Mouse (Mus musculus) forebrain, embryonic 12.5 days (tissue): ENCODE data around the gene Erbb3. TPM values are rescaled to one million over a fixed set of nuclear protein-coding genes. Genes with fewer than 3 reads are reported as not detected.
A peak's percentile ranks its signal among the peaks of the same experiment; 100 is the strongest.
"Not testable (repeated sequence)": the region's sequence is repeated elsewhere in the genome, so short reads cannot be mapped to it uniquely, and the experiment has no call there.

ENCODE experiments used
- ATAC-seq: fragments of 200-750 bp; cut with Nextera tagmentation; 2 replicates; pipeline ENCODE4 v1.8.0; 2017; ENCODE audit warnings: moderate TSS enrichment; ENCODE audit not compliant: low FRiP score
- H3K27ac ChIP-seq: fragments of 300-500 bp; sonication (generic); 2 replicates; pipeline ENCODE4 v1.5.1; 2016; ENCODE audit warnings: mild to moderate bottlenecking
- H3K27me3 ChIP-seq: fragments of 300-500 bp; sonication (generic); 2 replicates; pipeline ENCODE4 v1.6.1; 2016; ENCODE audit warnings: mild to moderate bottlenecking
- H3K36me3 ChIP-seq: fragments of 300-500 bp; sonication (generic); replicated peaks from 2 replicates; pipeline ENCODE4 v1.6.1; 2016; ENCODE audit warnings: mild to moderate bottlenecking
- H3K4me1 ChIP-seq: fragments of 300-500 bp; sonication (generic); 2 replicates; pipeline ENCODE4 v1.6.1; 2016
- H3K4me2 ChIP-seq: fragments of 300-500 bp; sonication (generic); 2 replicates; pipeline ENCODE4 v1.6.1; 2016; ENCODE audit warnings: mild to moderate bottlenecking, moderate library complexity
- H3K4me3 ChIP-seq: fragments of 300-500 bp; sonication (generic); replicated peaks from 2 replicates; pipeline ENCODE4 v1.5.1; 2016; ENCODE audit warnings: mild to moderate bottlenecking
- H3K9ac ChIP-seq: fragments of 300-500 bp; sonication (generic); 2 replicates; pipeline ENCODE4 v1.6.1; 2016; ENCODE audit warnings: mild to moderate bottlenecking
- H3K9me3 ChIP-seq: fragments of 300-500 bp; sonication (generic); 2 replicates; pipeline ENCODE4 v1.6.1; 2016
- WGBS: fragments of 180-500 bp; shearing (Covaris S2); methylation state at CpG from one replicate; pipeline ENCODE4 v1.1.7; 2016; 5-methylcytosine and 5-hydroxymethylcytosine counted together
- polyA plus RNA-seq: library from polyadenylated mRNA; unstranded; fragments of >200 nt; fragmentation: Nextera tagmentation; extraction: Ambion mirVana; gene quantifications from 2 replicates; pipeline ENCODE4 v1.2.1, GENCODE M21; 2016

The Erbb3 gene
- polyA plus RNA-seq, 1 experiment from 2014 or later, result 2.0 TPM

DNA sequence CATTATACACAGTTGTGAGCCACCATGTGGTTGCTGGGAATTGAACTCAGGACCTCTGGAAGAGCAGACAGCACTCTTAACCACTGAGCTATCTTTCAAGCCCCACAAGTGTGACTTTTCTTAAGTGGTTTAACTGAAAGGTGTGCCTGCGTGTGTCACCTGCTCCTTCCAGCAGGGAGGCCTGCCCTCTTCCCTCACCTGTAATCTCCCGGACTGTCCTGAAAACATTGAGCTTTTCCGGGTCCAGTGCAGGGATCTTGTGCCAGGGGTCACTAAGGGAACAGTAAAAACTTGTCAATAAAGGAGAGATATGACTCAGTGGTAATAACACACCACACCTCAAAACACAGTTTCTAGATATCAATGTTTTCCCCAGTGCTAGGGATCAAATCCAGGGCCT lies 10.2 kb downstream of the Erbb3 start:
- Histone ChIP-seq H3K27me3 (peaks cover 13% of the 10 kb centered on the region), H3K9ac (no peak overlapping the region), H3K4me1 (no peaks in the 10 kb centered on the region), H3K4me2 (no peak overlapping the region), H3K9me3 (no peaks in the 10 kb centered on the region), H3K4me3 (no peak overlapping the region), H3K36me3 (no peaks in the 10 kb centered on the region), H3K27ac (no peak overlapping the region)
- 88% methylated on average over 3 of the region's 3 CpGs for WGBS
- ATAC-seq, result no peak

DNA sequence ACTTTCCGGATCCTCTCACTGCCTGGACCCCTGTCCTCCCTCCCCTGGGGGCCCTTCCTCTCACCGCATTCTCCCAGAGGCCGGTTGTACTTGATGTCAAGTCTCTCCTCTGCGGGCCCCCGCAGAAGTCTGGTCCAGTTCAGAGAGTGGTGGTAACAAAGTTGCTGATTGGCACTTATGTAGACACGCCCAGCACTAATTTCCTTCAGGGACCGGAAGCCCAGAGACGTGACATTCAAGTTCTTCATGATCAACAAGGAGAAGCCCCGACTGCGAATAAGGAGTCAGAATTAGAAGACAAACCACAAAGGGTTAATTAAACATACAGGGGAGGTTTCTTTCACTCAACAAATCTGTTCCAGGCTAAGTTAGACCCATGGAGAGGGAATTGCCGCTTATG lies 11.1 kb downstream of the Erbb3 start:
- no peak overlapping the region for H3K9ac ChIP-seq

GRCm38 (mm10) chr10:128575063-128575462 lies 14.4 kb downstream of the Erbb3 start:
- ATAC-seq, result no peak
- Histone ChIP-seq H3K27ac (no peak overlapping the region), H3K9me3 (no peaks in the 10 kb centered on the region), H3K27me3 (no peaks in the 10 kb centered on the region), H3K4me3 (no peak overlapping the region), H3K4me2 (no peak overlapping the region), H3K4me1 (no peaks in the 10 kb centered on the region), H3K36me3 (no peaks in the 10 kb centered on the region), H3K9ac (no peak overlapping the region)
- 89% methylated on average over 2 of the region's 2 CpGs for WGBS

More for the DNA sequence above, 11.1 kb downstream of the Erbb3 start:
- Histone ChIP-seq H3K36me3 (no peaks in the 10 kb centered on the region), H3K4me1 (no peaks in the 10 kb centered on the region), H3K27ac (no peak overlapping the region), H3K4me3 (no peak overlapping the region), H3K4me2 (no peak overlapping the region), H3K27me3 (peaks cover 5% of the 10 kb centered on the region; the same call in 1 of the 2 replicates), H3K9me3 (no peaks in the 10 kb centered on the region)
- no peak for ATAC-seq
- WGBS, result 80% methylated on average over 11 of the region's 11 CpGs

- Histone ChIP-seq H3K9ac (peak within 1 kb of the TSS; percentile 93), H3K9me3 (no peaks in the 10 kb centered on the region), H3K4me2 (peak within 1 kb of the TSS; percentile 91), H3K4me3 (peak within 1 kb of the TSS; percentile 91), H3K27me3 (0 out of 2 replicates have a peak, but pooled peaks cover 3% of the 10 kb centered on the region), H3K4me1 (peaks cover 21% of the 10 kb centered on the region), H3K27ac (peak within 1 kb of the TSS; percentile 93), H3K36me3 (peaks cover 28% of the 10 kb centered on the region)
- ATAC-seq, result peak; percentile 99
- under 1% methylated on average over 58 of the region's 58 CpGs for WGBS
Measured at GRCm38 (mm10) chr10:128565788-128566531, 23.5 kb downstream of the Erbb3 start, which contains the start of gene Pa2g4. Gene Pa2g4, minus strand, starts transcription at chr10:128565987.

- Histone ChIP-seq H3K27ac (peak overlapping the region; percentile 91), H3K36me3 (peaks cover 35% of the 10 kb centered on the region), H3K9me3 (no peaks in the 10 kb centered on the region), H3K9ac (peak overlapping the region; percentile 93), H3K27me3 (0 out of 2 replicates have a peak, but pooled peaks cover 3% of the 10 kb centered on the region), H3K4me2 (peak overlapping the region; percentile 91), H3K4me3 (peak overlapping the region; percentile 91), H3K4me1 (peaks cover 21% of the 10 kb centered on the region)
- ATAC-seq, result peak; percentile 40
- 0% methylated on average over 46 of the region's 46 CpGs for WGBS
Measured at GRCm38 (mm10) chr10:128565206-128565787, 24.2 kb downstream of the Erbb3 start.

- no peak for ATAC-seq
- Histone ChIP-seq H3K4me2 (no peak overlapping the region), H3K4me3 (no peak overlapping the region; the same call in 1 of the 2 replicates), H3K36me3 (peaks cover 52% of the 10 kb centered on the region), H3K9me3 (no peaks in the 10 kb centered on the region), H3K27me3 (no peaks in the 10 kb centered on the region), H3K9ac (0 out of 2 replicates have a peak overlapping the region, but pooled peaks have one; percentile 93), H3K4me1 (peaks cover 21% of the 10 kb centered on the region), H3K27ac (no peak overlapping the region)
- WGBS, result 94% methylated on average over 6 of the region's 6 CpGs
Measured at GRCm38 (mm10) chr10:128563544-128563943, 25.9 kb downstream of the Erbb3 start.

- WGBS, result 88% methylated on average over 6 of the region's 6 CpGs
- H3K9ac ChIP-seq, result no peak overlapping the region
- H3K4me3 ChIP-seq, result no peak overlapping the region
- no peaks in the 10 kb centered on the region for H3K27me3 ChIP-seq
- H3K4me1 ChIP-seq, result no peaks in the 10 kb centered on the region
- no peak overlapping the region for H3K27ac ChIP-seq
- no peak for ATAC-seq
- peaks cover 51% of the 10 kb centered on the region for H3K36me3 ChIP-seq
- no peaks in the 10 kb centered on the region for H3K9me3 ChIP-seq
- no peak overlapping the region for H3K4me2 ChIP-seq
Measured at GRCm38 (mm10) chr10:128556963-128557362, 32.5 kb downstream of the Erbb3 start.

DNA sequence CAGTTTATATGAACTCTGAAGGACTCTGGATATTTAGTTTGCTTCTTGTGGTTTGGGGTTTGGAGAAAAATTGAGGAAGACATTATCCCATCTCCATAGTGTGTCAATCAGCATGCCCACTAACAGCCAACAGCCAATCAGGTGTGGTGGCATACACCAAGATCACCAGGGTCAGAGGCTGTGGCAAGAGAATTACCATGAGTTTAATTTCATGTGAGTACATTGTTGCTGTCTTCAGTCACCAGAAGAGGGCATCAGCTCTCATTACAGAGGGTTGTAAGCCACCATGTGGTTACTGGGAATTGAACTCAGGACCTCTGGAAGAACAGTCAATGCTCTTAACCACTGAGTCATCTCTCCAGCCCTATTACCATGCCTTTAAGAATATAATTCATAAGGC lies 33.2 kb downstream of the Erbb3 start:
- ATAC-seq, result no peak
- peaks cover 44% of the 10 kb centered on the region for H3K36me3 ChIP-seq
- H3K9ac ChIP-seq, result no peak overlapping the region
- H3K4me1 ChIP-seq, result no peaks in the 10 kb centered on the region
- H3K4me3 ChIP-seq, result no peak overlapping the region
- no peaks in the 10 kb centered on the region for H3K9me3 ChIP-seq
- no peaks in the 10 kb centered on the region for H3K27me3 ChIP-seq
- H3K4me2 ChIP-seq, result no peak overlapping the region
- no peak overlapping the region for H3K27ac ChIP-seq

- H3K4me2 ChIP-seq, H3K27ac ChIP-seq, H3K4me1 ChIP-seq, H3K4me3 ChIP-seq, ATAC-seq, H3K9ac ChIP-seq, H3K27me3 ChIP-seq, H3K9me3 ChIP-seq: not testable (repeated sequence)
- peaks cover 37% of the 10 kb centered on the region for H3K36me3 ChIP-seq
- WGBS, result 92% methylated on average over 1 of the region's 1 CpGs
Measured at GRCm38 (mm10) chr10:128555567-128555966, 33.9 kb downstream of the Erbb3 start.

DNA sequence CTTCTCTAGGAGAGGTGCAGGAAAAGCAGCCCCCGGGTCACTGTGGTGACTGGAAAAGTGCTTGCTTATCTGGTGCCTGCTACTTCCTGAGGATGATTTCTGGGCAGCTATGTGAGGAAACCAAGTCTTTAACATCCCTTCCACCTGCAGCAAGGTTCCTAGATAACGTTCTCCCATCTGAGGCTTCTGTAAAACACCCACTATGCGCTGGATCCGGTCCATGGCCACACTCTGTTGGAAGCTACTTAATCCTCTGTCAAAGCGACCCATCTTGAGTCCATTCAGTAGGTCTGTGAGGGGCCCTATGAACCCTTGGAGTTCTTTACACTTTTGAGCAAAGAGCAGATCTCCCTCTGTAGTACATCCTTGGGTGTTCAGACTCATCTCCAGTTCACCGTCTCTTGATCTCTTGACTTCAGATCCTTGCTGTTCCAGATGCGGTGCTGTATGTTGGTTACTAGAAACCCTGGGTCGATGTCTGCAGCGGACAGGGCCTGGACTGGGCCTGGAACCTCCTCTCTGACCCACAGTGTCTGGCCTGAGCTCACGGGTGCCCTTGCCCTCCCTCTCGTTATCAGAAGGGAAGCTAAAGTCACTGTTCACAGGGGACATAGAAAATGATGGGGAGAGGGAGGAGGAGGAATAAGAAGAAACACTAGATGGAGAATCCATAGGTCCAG lies 39.2 kb downstream of the Erbb3 start:
- H3K36me3 ChIP-seq, H3K4me3 ChIP-seq, H3K27me3 ChIP-seq, ATAC-seq, H3K9ac ChIP-seq, H3K4me2 ChIP-seq, H3K9me3 ChIP-seq, H3K27ac ChIP-seq: not testable (repeated sequence)
- WGBS, result 89% methylated on average over 11 of the region's 11 CpGs
- H3K4me1 ChIP-seq, result peaks cover 13% of the 10 kb centered on the region

DNA sequence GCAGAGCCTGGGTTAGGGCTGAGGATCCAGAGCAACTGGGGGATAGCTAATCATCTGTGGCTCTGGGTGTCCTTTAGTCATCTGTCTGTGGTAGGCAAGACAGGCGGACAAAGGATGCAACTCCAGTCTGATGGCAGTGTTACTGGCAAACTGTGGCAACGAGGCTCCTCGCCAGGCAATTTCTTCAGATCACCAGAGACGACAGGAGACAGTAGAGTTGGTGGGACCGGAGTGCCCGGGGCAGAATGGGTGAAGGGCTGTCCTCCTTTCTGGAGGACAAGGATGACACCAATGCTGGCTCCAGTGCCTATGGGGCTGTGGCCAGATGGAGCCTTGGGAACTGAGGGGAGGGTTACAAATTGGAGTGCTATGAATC lies 39.8 kb downstream of the Erbb3 start:
- H3K4me3 ChIP-seq, H3K9ac ChIP-seq, ATAC-seq, H3K9me3 ChIP-seq, H3K27me3 ChIP-seq: not testable (repeated sequence)
- H3K4me2 ChIP-seq, result peak overlapping the region; percentile 80; the same call in 1 of the 2 replicates
- H3K36me3 ChIP-seq, result peaks cover 12% of the 10 kb centered on the region
- H3K4me1 ChIP-seq, result peaks cover 13% of the 10 kb centered on the region
- 76% methylated on average over 6 of the region's 6 CpGs for WGBS
- 0 out of 2 replicates have a peak overlapping the region, but pooled peaks have one; percentile 16 for H3K27ac ChIP-seq

- H3K9ac ChIP-seq, result peak within 1 kb of the TSS; percentile 92
- H3K4me2 ChIP-seq, result peak within 1 kb of the TSS; percentile 80
- H3K36me3 ChIP-seq, result peaks cover 18% of the 10 kb centered on the region
- H3K4me1 ChIP-seq, result peaks cover 14% of the 10 kb centered on the region
- H3K27me3 ChIP-seq, result no peaks in the 10 kb centered on the region
- ATAC-seq, result peak; percentile 89
- no peaks in the 10 kb centered on the region for H3K9me3 ChIP-seq
- H3K4me3 ChIP-seq, result peak within 1 kb of the TSS; percentile 76
- WGBS, result 1% methylated on average over 31 of the region's 31 CpGs
- H3K27ac ChIP-seq, result peak within 1 kb of the TSS; percentile 95
Measured at GRCm38 (mm10) chr10:128548947-128549681, 40.3 kb downstream of the Erbb3 start, which contains the start of gene Rpl41. Gene Rpl41, minus strand, starts transcription at chr10:128549305.
